Mouse (Mus musculus): ENCODE measurements around the gene Slc31a2. TPM values are rescaled to one million over a fixed set of nuclear protein-coding genes. Genes with fewer than 3 reads are reported as not detected.

Gene Slc31a2
- polyA plus RNA-seq, 2 experiments, result 14.4 to 15.6 TPM

- Histone ChIP-seq H3K4me1 (ENCODE audit: control insufficient read depth, insufficient read depth, low read length) (no peaks in the 10 kb centered on the region), H3K27me3 (ENCODE audit: control insufficient read depth, insufficient read depth, low read length) (no peaks in the 10 kb centered on the region), H3K27ac (replicated peaks; ENCODE audit: low read depth, low read length) (no peak overlapping the region), H3K4me3 (replicated peaks; ENCODE audit: low read length) (no peak overlapping the region), H3K9ac (ENCODE audit: low read depth, low read length, severe bottlenecking) (no peak overlapping the region), H3K9me3 (ENCODE audit: control insufficient read depth, low read length) (no peaks in the 10 kb centered on the region), H3K36me3 (ENCODE audit: control insufficient read depth, insufficient read depth, low read length) (no peaks in the 10 kb centered on the region), H3K4me2 (replicated peaks; ENCODE audit: low read depth, low read length, severe bottlenecking) (no peak overlapping the region)
- DNase-seq (ENCODE audit: low spot score) (no peak), ATAC-seq (ENCODE audit: low FRiP score, low read depth) (no peak)
- 90% methylated on average over 10 of the region's 10 CpGs for WGBS
- no peak for TF ChIP-seq POLR2A (IDR thresholded peaks at IDR 0.05; ENCODE audit: borderline replicate concordance, extremely low read depth, insufficient read depth, insufficient read length)
These were observed 10.3 kb downstream of the Slc31a2 start for GRCm38 (mm10) chr4:62272696-62273095.

GRCm38 (mm10) chr4:62273916-62274315, 11.6 kb downstream of the Slc31a2 start:
- 93% methylated on average over 10 of the region's 10 CpGs for WGBS
- no peak for TF ChIP-seq POLR2A (IDR thresholded peaks at IDR 0.05; ENCODE audit: borderline replicate concordance, extremely low read depth, insufficient read depth, insufficient read length)

GRCm38 (mm10) chr4:62274841-62275536, 12.6 kb downstream of the Slc31a2 start:
- WGBS, result 56% methylated on average over 12 of the region's 12 CpGs
- Histone ChIP-seq H3K36me3 (ENCODE audit: control insufficient read depth, insufficient read depth, low read length) (no peaks in the 10 kb centered on the region), H3K4me3 (replicated peaks; ENCODE audit: low read length) (no peak overlapping the region), H3K9me3 (ENCODE audit: control insufficient read depth, low read length) (no peaks in the 10 kb centered on the region), H3K27me3 (ENCODE audit: control insufficient read depth, insufficient read depth, low read length) (no peaks in the 10 kb centered on the region), H3K9ac (ENCODE audit: low read depth, low read length, severe bottlenecking) (no peak overlapping the region), H3K4me2 (replicated peaks; ENCODE audit: low read depth, low read length, severe bottlenecking) (no peak overlapping the region), H3K27ac (replicated peaks; ENCODE audit: low read depth, low read length) (no peak overlapping the region), H3K4me1 (ENCODE audit: control insufficient read depth, insufficient read depth, low read length) (no peaks in the 10 kb centered on the region)
- no peak for ATAC-seq (ENCODE audit: low FRiP score, low read depth)
- DNase-seq (ENCODE audit: low spot score), result no peak
- TF ChIP-seq POLR2A (IDR thresholded peaks at IDR 0.05; ENCODE audit: borderline replicate concordance, extremely low read depth, insufficient read depth, insufficient read length), result no peak

More at GRCm38 (mm10) chr4:62273916-62274315, 11.6 kb downstream of the Slc31a2 start:
- no peak for ATAC-seq (ENCODE audit: low FRiP score, low read depth)
- Histone ChIP-seq H3K4me1 (ENCODE audit: control insufficient read depth, insufficient read depth, low read length) (no peaks in the 10 kb centered on the region), H3K27me3 (ENCODE audit: control insufficient read depth, insufficient read depth, low read length) (no peaks in the 10 kb centered on the region), H3K9ac (ENCODE audit: low read depth, low read length, severe bottlenecking) (no peak overlapping the region), H3K4me3 (replicated peaks; ENCODE audit: low read length) (no peak overlapping the region), H3K36me3 (ENCODE audit: control insufficient read depth, insufficient read depth, low read length) (no peaks in the 10 kb centered on the region), H3K27ac (replicated peaks; ENCODE audit: low read depth, low read length) (no peak overlapping the region), H3K9me3 (ENCODE audit: control insufficient read depth, low read length) (no peaks in the 10 kb centered on the region), H3K4me2 (replicated peaks; ENCODE audit: low read depth, low read length, severe bottlenecking) (no peak overlapping the region)
- no peak for DNase-seq (ENCODE audit: low spot score)

GRCm38 (mm10) chr4:62276642-62277041, 14.3 kb downstream of the Slc31a2 start:
- WGBS, result 83% methylated on average over 10 of the region's 10 CpGs
- H3K9me3 ChIP-seq (ENCODE audit: control insufficient read depth, low read length), result no peaks in the 10 kb centered on the region
- H3K27ac ChIP-seq (replicated peaks; ENCODE audit: low read depth, low read length), result no peak overlapping the region
- no peak for TF ChIP-seq POLR2A (IDR thresholded peaks at IDR 0.05; ENCODE audit: borderline replicate concordance, extremely low read depth, insufficient read depth, insufficient read length)
- no peak overlapping the region for H3K4me3 ChIP-seq (replicated peaks; ENCODE audit: low read length)
- no peak overlapping the region for H3K4me2 ChIP-seq (replicated peaks; ENCODE audit: low read depth, low read length, severe bottlenecking)
- H3K4me1 ChIP-seq (ENCODE audit: control insufficient read depth, insufficient read depth, low read length), result no peaks in the 10 kb centered on the region
- no peaks in the 10 kb centered on the region for H3K36me3 ChIP-seq (ENCODE audit: control insufficient read depth, insufficient read depth, low read length)
- no peak for DNase-seq (ENCODE audit: low spot score)
- H3K27me3 ChIP-seq (ENCODE audit: control insufficient read depth, insufficient read depth, low read length), result no peaks in the 10 kb centered on the region
- H3K9ac ChIP-seq (ENCODE audit: low read depth, low read length, severe bottlenecking), result no peak overlapping the region
- no peak for ATAC-seq (ENCODE audit: low FRiP score, low read depth)

- Histone ChIP-seq H3K27ac (replicated peaks; ENCODE audit: low read depth, low read length) (no peak overlapping the region), H3K4me2 (replicated peaks; ENCODE audit: low read depth, low read length, severe bottlenecking) (no peak overlapping the region), H3K27me3 (ENCODE audit: control insufficient read depth, insufficient read depth, low read length) (no peaks in the 10 kb centered on the region), H3K9ac (ENCODE audit: low read depth, low read length, severe bottlenecking) (no peak overlapping the region), H3K4me3 (replicated peaks; ENCODE audit: low read length) (no peak overlapping the region), H3K36me3 (ENCODE audit: control insufficient read depth, insufficient read depth, low read length) (no peaks in the 10 kb centered on the region), H3K4me1 (ENCODE audit: control insufficient read depth, insufficient read depth, low read length) (no peaks in the 10 kb centered on the region), H3K9me3 (ENCODE audit: control insufficient read depth, low read length) (no peaks in the 10 kb centered on the region)
- WGBS, result 74% methylated on average over 3 of the region's 3 CpGs
- ATAC-seq (ENCODE audit: low FRiP score, low read depth), result no peak
- DNase-seq (ENCODE audit: low spot score), result no peak
- no peak for TF ChIP-seq POLR2A (IDR thresholded peaks at IDR 0.05; ENCODE audit: borderline replicate concordance, extremely low read depth, insufficient read depth, insufficient read length)
These were observed 14.9 kb downstream of the Slc31a2 start for GRCm38 (mm10) chr4:62277222-62277621.

All from limb, embryonic 14.5 days (tissue).